Mouse (Mus musculus) stomach, embryonic 16.5 days (tissue): Measurements from ENCODE around the gene Grm5. TPM values are rescaled to one million over a fixed set of nuclear protein-coding genes. Genes with fewer than 3 reads are reported as not detected.

Experiments
- polyA plus RNA-seq: library from polyadenylated mRNA; unstranded; fragments of >200 nt; fragmentation: Nextera tagmentation; extraction: Ambion mirVana; gene quantifications from 2 replicates; pipeline ENCODE4 v1.2.1, GENCODE M21; 2015

Grm5 gene
- polyA plus RNA-seq, 1 experiment from 2014 or later = 0.04 TPM

Other genes starting within 250 kb of the Grm5 start
- gene Tyr, start 90.7 kb upstream of the Grm5 start, polyA plus RNA-seq = not detected in 2 replicates